Mouse (Mus musculus) ES-CJ7 (cell line): Measurements from ENCODE around the gene Rnf215.
"Not testable (repeated sequence)": the region's sequence is repeated elsewhere in the genome, so short reads cannot be mapped to it uniquely, and the experiment has no call there.

Source experiments
- DNase-seq: peaks from one replicate; pipeline ENCODE4 v3.0.0; 2011; ENCODE audit warnings: low read depth, low spot score

The Rnf215 gene

GRCm38 (mm10) chr11:4113496-4113895 lies 21.5 kb upstream of the Rnf215 start:
- no peak for DNase-seq

DNA sequence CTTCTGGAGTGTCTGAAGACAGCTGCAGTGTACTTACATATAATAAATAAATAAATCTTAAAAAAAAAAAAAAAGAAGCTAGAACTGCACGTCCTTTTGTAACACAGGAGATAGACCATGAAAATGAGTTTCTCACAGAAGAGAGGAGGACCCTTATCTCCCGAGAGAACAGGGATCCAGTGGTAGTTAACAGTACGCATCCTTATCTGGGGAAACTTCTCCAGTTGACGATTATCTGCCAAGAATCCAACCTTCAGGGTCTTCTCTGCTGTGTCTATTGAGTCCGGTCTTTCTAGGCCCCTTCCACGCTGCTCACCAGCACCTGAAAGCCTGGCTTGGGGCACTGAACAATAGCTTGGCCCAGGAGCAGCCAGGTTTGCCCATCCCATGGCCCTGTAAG lies 21.0 kb upstream of the Rnf215 start:
- no peak for DNase-seq

GRCm38 (mm10) chr11:4114541-4114940 lies 20.5 kb upstream of the Rnf215 start:
- not testable (repeated sequence) for DNase-seq

DNA sequence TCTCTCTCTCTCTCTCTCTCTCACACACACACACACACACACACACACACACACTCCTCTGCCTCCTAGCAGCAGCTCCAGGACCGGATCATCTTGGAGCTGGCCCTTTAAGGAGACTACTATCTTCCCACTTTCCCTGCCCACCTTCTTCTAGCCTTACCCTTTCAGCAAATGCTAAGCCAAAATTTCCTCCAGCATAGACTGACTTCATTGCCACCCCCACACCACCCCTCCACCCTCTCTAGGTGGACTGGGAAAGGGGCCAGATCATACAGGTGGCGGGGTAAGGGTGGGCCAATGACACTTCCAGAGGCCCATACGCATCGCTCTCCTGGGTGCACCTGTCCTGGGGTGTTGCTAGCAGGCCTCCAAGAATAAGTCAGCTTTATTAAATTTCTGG lies 19.6 kb upstream of the Rnf215 start:
- no peak for DNase-seq

DNA sequence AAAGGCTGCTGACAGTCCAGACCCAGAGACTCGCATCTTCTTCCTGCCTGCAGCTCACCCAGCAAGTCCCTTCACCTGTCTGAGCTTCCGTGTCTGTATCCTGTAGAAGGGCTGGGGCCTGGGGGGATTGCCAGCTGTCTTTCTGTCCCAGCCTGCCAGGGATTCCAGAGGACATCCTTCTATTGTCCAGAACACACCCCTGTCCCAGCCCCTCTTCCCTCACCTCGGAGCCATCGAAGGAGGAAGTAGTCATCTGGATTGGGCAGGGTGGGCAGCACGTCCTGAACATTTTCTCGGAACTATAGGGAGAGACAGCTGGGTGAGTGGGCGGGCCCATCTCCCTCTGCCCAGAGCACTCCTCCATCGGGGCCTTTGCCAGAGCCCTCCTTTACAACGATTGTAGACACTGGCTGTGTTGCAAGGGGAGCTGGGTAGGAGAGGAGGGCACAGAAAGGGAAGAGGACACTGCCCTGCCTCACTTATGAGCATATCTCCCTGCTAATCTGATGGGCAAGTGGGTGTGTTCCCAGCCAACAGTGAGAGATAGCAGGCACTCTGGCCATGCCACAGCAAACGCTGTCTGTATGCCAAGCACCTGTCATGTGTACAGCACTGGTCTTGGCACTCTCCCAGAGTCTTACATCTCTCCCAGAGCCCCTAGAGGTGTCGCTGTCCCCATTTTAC lies 18.4 kb upstream of the Rnf215 start:
- no peak for DNase-seq

- no peak for DNase-seq
Observed at GRCm38 (mm10) chr11:4117372-4118071, 17.5 kb upstream of the Rnf215 start.

DNA sequence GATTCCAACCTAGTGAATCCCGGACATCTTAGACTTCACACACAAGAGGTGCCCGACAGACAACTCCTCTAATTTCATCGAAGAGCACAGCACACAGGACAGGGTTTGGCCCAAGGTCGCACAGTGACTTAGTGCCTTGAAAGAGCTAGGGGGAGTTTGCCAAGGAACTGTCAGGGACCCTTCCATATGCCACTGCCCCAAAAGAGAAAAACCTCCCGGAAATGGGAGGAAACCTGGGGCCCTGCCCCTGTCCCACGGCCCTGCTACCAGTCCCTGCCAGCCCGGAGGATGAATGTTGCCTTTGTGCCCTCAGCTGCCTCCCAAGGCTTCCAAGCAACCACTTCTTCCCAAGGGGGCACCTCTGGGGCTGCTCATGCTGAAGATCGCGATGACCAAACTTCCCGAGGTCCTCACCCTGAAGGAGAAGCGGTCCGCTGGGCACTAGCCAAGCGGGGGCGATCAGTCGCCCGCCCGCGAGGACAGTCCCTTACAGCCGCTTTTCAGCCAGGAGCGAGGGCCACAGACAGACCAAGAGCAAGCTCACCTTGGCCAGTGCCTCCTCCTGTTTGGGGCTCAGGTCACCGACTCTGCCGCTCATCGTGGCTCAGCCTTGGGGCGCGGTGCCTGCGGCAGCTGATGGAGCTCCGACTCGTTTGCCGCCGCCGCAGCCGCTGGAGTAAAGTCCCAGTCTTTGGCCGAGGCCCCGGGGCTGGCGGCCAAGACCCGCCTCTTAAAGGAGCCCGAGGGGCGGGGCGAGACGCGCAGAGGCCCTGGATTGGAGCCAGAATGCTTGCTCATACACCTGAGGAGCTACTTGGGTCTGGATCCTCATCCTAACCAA lies 16.7 kb upstream of the Rnf215 start:
- peak; percentile 65 for DNase-seq

DNA sequence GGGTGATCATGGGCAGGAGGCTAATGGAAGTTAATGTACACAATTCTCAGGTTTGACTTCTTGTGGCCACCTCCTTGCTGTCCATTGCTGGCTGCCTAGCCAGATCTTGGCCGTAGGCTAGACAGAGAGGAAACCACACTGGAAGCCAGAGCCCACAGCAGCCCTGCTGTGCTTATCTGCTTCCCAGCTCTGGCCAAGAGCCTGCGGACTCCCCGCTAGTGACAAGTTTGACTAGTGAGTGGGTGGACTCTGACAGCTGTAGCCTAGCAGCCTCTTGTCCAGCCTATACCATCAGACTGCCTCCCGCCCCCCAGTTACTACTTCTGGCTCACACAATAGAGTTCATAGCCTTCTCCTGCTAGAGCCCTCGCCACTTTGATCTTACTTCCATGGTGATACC lies 15.4 kb upstream of the Rnf215 start:
- no peak for DNase-seq

GRCm38 (mm10) chr11:4121691-4122090 lies 13.3 kb upstream of the Rnf215 start:
- DNase-seq, result no peak

- DNase-seq, result no peak
Observed at GRCm38 (mm10) chr11:4122226-4122625, 12.8 kb upstream of the Rnf215 start.

- DNase-seq, result peak; percentile 73
Observed at GRCm38 (mm10) chr11:4122742-4123579, 12.0 kb upstream of the Rnf215 start, which contains the start of gene Sec14l2. TSS of gene Sec14l2 (minus strand) at chr11:4123415.

GRCm38 (mm10) chr11:4123922-4124321 lies 11.1 kb upstream of the Rnf215 start:
- peak; percentile 78 for DNase-seq

- peak; percentile 39 for DNase-seq
Observed at GRCm38 (mm10) chr11:4127059-4127458, 7.9 kb upstream of the Rnf215 start.

- not testable (repeated sequence) for DNase-seq
Observed at GRCm38 (mm10) chr11:4128461-4128860, 6.5 kb upstream of the Rnf215 start.

DNA sequence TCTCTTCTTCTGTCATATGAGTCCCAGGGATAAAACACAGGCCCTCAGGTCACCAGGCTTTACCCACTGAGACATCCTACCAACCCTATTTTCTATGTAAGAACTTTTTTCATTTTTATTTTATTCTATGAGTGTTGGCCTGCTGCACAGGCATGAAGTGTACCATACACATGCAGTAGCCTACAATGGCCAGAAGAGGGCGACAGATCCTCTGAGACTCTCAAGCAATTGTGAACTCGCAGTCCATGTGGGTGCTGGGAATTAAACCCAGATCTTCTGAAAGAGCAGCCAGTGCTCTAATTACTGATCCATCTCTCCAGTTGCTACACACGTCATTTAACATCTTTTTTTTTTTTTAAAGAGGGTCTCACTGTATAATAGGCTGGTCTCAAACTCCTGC lies 1.6 kb upstream of the Rnf215 start:
- DNase-seq, result peak; percentile 83

DNA sequence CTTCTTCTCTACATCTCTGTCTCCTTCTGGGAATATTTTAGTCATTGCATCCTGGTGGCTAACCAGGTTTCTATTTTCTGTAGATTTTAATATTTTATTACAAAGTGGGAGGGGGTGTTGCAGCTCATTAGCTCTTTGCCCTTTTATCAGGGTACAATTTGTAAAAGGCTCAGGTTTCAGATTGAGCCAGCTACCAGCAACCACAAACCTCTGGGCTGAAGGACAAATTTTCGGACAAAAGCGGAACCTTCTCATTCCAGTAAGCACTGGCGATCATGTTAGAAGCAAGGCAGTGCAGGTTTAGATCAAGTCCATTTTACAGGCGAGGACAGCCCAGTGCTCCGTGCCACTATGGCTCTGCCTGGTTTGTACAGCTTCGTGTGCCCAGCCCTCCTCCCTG lies 602 bp upstream of the Rnf215 start:
- DNase-seq, result no peak

DNA sequence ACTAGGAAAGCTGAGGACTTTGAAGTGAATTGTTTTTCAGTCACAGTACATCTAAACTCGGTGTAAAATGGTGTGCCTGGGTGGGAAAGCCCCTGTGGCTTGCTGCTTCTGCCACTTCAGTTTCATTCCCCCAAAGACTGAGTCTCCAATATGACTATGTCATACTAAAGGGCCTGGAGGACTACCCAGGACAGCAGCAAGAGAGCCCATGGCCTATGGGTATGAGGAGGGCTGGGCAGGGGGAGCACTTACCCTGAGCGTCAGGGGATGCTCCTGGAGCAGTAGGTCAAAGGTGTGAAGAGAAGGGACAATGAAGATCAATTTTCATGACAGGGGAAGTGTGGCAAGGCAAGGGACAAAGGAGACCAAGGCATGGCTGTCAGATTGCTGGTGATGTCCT lies 4.0 kb downstream of the Rnf215 start:
- no peak for DNase-seq

GRCm38 (mm10) chr11:4141505-4141904 lies 6.5 kb downstream of the Rnf215 start:
- DNase-seq, result no peak

GRCm38 (mm10) chr11:4142352-4142751 lies 7.3 kb downstream of the Rnf215 start:
- no peak for DNase-seq

DNA sequence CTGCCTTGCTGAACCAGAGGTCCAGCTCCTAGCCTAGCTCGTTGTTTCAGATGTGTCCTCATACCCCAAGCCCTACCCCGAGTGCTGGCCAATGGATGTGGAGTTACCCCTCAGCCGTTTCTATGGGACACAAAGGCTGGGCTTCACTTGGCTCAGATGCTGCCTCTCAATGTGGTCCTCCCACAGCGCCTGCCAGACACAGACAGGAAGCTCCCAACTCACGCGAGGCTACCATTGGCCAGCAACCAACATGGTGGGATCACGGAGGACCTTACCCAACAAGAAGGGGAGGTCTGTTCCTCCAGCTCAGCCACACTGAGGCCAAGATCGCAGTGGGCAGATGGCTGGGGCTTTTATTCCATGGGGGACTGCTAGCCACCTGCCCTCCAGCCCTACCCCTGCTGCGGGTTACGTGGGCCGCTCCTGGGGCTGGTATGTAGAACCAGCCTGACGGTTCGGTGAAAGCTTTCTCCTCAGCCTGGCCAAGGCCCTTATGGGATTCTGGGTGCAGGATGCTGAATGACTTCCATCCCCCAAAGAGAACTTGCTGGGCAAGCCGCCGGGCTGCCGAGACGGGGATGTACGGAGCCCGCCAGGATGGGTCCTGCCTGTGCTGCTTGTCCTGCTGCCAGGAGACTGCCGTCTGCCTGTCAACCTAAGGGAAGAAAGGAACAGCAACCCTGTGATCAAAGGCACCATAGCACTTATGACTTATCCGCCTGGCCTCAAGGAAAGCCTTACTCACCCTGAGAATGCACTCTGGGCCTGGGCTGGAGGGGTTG lies 8.5 kb downstream of the Rnf215 start:
- DNase-seq, result no peak

DNA sequence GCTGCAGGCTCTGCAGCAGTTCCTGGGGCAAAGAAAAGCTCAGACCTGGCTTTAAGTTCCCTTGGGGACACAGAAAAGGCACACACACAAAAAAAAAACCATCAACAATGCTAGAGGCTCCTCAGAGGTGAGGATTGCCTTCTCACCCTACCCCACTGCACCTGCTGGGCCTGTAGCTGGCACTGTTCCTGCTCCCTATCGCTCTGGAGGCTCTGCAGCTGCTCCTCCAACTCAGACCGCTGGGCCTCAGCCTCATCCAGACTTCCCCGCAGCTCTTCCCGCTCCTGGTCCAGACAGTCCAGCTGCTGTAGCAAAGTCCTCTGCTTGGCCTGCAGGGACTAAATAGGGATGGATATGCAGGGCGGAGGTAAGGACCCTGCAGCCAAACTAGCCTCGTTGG lies 11.4 kb downstream of the Rnf215 start:
- DNase-seq, result no peak
